Mouse (Mus musculus): ENCODE results near the gene Lrrc25.

Lrrc25 gene

GRCm38 (mm10) chr8:70648921-70649320 lies 33.0 kb downstream of the Lrrc25 start:
- DNase-seq, result no peak

- DNase-seq, result peak; percentile 52 to 56
Observed at GRCm38 (mm10) chr8:70649324-70649723, 33.4 kb downstream of the Lrrc25 start.

GRCm38 (mm10) chr8:70650351-70650750 lies 34.4 kb downstream of the Lrrc25 start:
- no peak for DNase-seq

- DNase-seq, result no peak
Observed at GRCm38 (mm10) chr8:70653226-70653625, 37.3 kb downstream of the Lrrc25 start.

GRCm38 (mm10) chr8:70654121-70654520 lies 38.2 kb downstream of the Lrrc25 start:
- DNase-seq, result no peak

GRCm38 (mm10) chr8:70655469-70655868 lies 39.5 kb downstream of the Lrrc25 start:
- DNase-seq, result no peak

GRCm38 (mm10) chr8:70656193-70656790 lies 40.3 kb downstream of the Lrrc25 start:
- DNase-seq, result no peak

- no peak for DNase-seq
Observed at GRCm38 (mm10) chr8:70657214-70657613, 41.3 kb downstream of the Lrrc25 start.

- no peak for DNase-seq
Observed at GRCm38 (mm10) chr8:70657739-70658138, 41.8 kb downstream of the Lrrc25 start.

- no peak for DNase-seq
Observed at GRCm38 (mm10) chr8:70658897-70659603, 43.1 kb downstream of the Lrrc25 start.

GRCm38 (mm10) chr8:70659604-70660272 lies 43.8 kb downstream of the Lrrc25 start:
- peak; percentile 57 to 67 for DNase-seq

- DNase-seq, result peak in 1 of 2 experiments; percentile 30
Observed at GRCm38 (mm10) chr8:70660273-70660725, 44.3 kb downstream of the Lrrc25 start, which contains the start of gene Pgpep1. Gene Pgpep1 (minus strand): TSS chr8:70660388.

GRCm38 (mm10) chr8:70663691-70664090 lies 47.7 kb downstream of the Lrrc25 start:
- no peak for DNase-seq

- no peak for DNase-seq
Observed at GRCm38 (mm10) chr8:70664631-70665030, 48.7 kb downstream of the Lrrc25 start.

- no peak for DNase-seq
Observed at GRCm38 (mm10) chr8:70665599-70665998, 49.6 kb downstream of the Lrrc25 start.

GRCm38 (mm10) chr8:70667071-70667470 lies 51.1 kb downstream of the Lrrc25 start:
- DNase-seq, result no peak

All from cerebellum, adult 18-20 months (tissue).